Mouse (Mus musculus) CD4-positive, CD25-positive, alpha-beta regulatory T cell, adult 2 months (primary cell): ENCODE measurements around the gene Glis1.

Source experiments
- DNase-seq: peaks from one replicate; pipeline ENCODE4 v3.0.0-alpha.2; 2012; ENCODE audit warnings: low read depth, low spot score

Gene Glis1

GRCm38 (mm10) chr4:107683006-107683756 is 248.8 kb downstream of the Glis1 start:
- DNase-seq: no peak

- no peak for DNase-seq
These were observed 249.7 kb downstream of the Glis1 start, which contains the start of gene Dmrtb1 for GRCm38 (mm10) chr4:107684130-107684529. TSS of gene Dmrtb1 (minus strand) at chr4:107684230.
